Mouse (Mus musculus) spleen, adult 2 months (tissue): Measurements from ENCODE around the gene Fgfr2.

Experiments used
- CTCF ChIP-seq: fragments of 200-500 bp; IDR thresholded peaks from 2 replicates; pipeline ENCODE4 v1.5.1; 2011; ENCODE audit warnings: mild to moderate bottlenecking, inconsistent platforms; ENCODE audit not compliant: insufficient read depth, insufficient read length, insufficient replicate concordance; ENCODE audit errors: extremely low read depth
- POLR2A ChIP-seq: fragments of 200-500 bp; IDR thresholded peaks from 2 replicates; pipeline ENCODE4 v1.6.1; 2011; ENCODE audit warnings: low read depth, low read length, inconsistent platforms

- TF ChIP-seq POLR2A (no peak), CTCF (no peak)
These were observed 2283.6 kb downstream of the Fgfr2 start for GRCm38 (mm10) chr7:130839380-130840100.
